Mouse (Mus musculus): Measurements from ENCODE around the gene Ddah1.
A peak's percentile ranks its signal among the peaks of the same experiment; 100 is the strongest.
"Not testable (repeated sequence)": the region's sequence is repeated elsewhere in the genome, so short reads cannot be mapped to it uniquely, and the experiment has no call there.

Ddah1 gene

GRCm38 (mm10) chr3:145864033-145864712 lies 105.7 kb downstream of the Ddah1 start:
- DNase-seq (ENCODE audit: low spot score in 2 of 2), result no peak

- no peak for DNase-seq (ENCODE audit: low spot score in 2 of 2)
Observed at GRCm38 (mm10) chr3:145864713-145865233, 106.3 kb downstream of the Ddah1 start.

GRCm38 (mm10) chr3:145872680-145873079 lies 114.2 kb downstream of the Ddah1 start:
- DNase-seq (ENCODE audit: low spot score in 2 of 2), result no peak

- DNase-seq (ENCODE audit: low spot score in 2 of 2), result no peak
Observed at GRCm38 (mm10) chr3:145873271-145873670, 114.8 kb downstream of the Ddah1 start.

GRCm38 (mm10) chr3:145874126-145874525 lies 115.7 kb downstream of the Ddah1 start:
- no peak for DNase-seq (ENCODE audit: low spot score in 2 of 2)

- DNase-seq (ENCODE audit: low spot score in 2 of 2), result no peak
Observed at GRCm38 (mm10) chr3:145876120-145876519, 117.6 kb downstream of the Ddah1 start.

GRCm38 (mm10) chr3:145878867-145879266 lies 120.4 kb downstream of the Ddah1 start:
- not testable (repeated sequence) for DNase-seq (ENCODE audit: low spot score in 2 of 2)

GRCm38 (mm10) chr3:145880335-145880734 lies 121.9 kb downstream of the Ddah1 start:
- no peak for DNase-seq (ENCODE audit: low spot score in 2 of 2)

GRCm38 (mm10) chr3:145882076-145882874 lies 123.8 kb downstream of the Ddah1 start:
- DNase-seq (ENCODE audit: low spot score in 2 of 2), result no peak

GRCm38 (mm10) chr3:145883233-145883632 lies 124.8 kb downstream of the Ddah1 start:
- DNase-seq (ENCODE audit: low spot score in 2 of 2), result no peak

GRCm38 (mm10) chr3:145885376-145885775 lies 126.9 kb downstream of the Ddah1 start:
- DNase-seq (ENCODE audit: low spot score in 2 of 2), result peak in 1 of 2 experiments; percentile 18

GRCm38 (mm10) chr3:145885851-145886464 lies 127.5 kb downstream of the Ddah1 start:
- no peak for DNase-seq (ENCODE audit: low spot score in 2 of 2)

GRCm38 (mm10) chr3:145887430-145887971 lies 129.0 kb downstream of the Ddah1 start:
- no peak for DNase-seq (ENCODE audit: low spot score in 2 of 2)

- peak in 1 of 2 experiments; percentile 57 for DNase-seq (ENCODE audit: low spot score in 2 of 2)
Observed at GRCm38 (mm10) chr3:145890346-145891132, 132.1 kb downstream of the Ddah1 start.

- no peak for DNase-seq (ENCODE audit: low spot score in 2 of 2)
Observed at GRCm38 (mm10) chr3:145892451-145892850, 134.0 kb downstream of the Ddah1 start.

GRCm38 (mm10) chr3:145894131-145894530 lies 135.7 kb downstream of the Ddah1 start:
- no peak for DNase-seq (ENCODE audit: low spot score in 2 of 2)

GRCm38 (mm10) chr3:145897749-145898148 lies 139.3 kb downstream of the Ddah1 start:
- DNase-seq (ENCODE audit: low spot score in 2 of 2), result no peak

GRCm38 (mm10) chr3:145899832-145900231 lies 141.4 kb downstream of the Ddah1 start:
- DNase-seq (ENCODE audit: low spot score in 2 of 2), result no peak

- no peak for DNase-seq (ENCODE audit: low spot score in 2 of 2)
Observed at GRCm38 (mm10) chr3:145903530-145903929, 145.1 kb downstream of the Ddah1 start.

- peak; percentile 33 to 70 for DNase-seq (ENCODE audit: low spot score in 2 of 2)
Observed at GRCm38 (mm10) chr3:145904850-145905776, 146.6 kb downstream of the Ddah1 start.
